Mouse (Mus musculus): ENCODE measurements at regions not wholly inside any gene's neighbourhood (a gene's known extent, or its start where the extent isn't known, plus 50 kb on each side); places are given as distances from the start of the nearest gene placed in this dataset.

GRCm38 (mm10) chr15:61781531-61781930, 858.7 kb upstream of the A1bg start:
- in situ Hi-C loops (cut with MboI; ENCODE audit: low pct_ligation_motif_present, low pct_unique_long_range_greater_than_20kb, low sequenced_read_pairs) (no loop called here), dilution Hi-C loops (cut with MboI; ENCODE audit: extremely low pct_ligation_motif_present, extremely low pct_unique_long_range_greater_than_20kb, low sequenced_read_pairs) (no loop called here)
- DNase-seq (ENCODE audit: extremely low read depth): no peak
- H3K4me3 ChIP-seq (replicated peaks in 1 of 3; ENCODE audit: low read depth in 2 of 3, low read length in 2 of 3, poor library complexity in 1 of 3): no peak overlapping the region
- H3K9ac ChIP-seq (ENCODE audit: insufficient read depth, low read depth): no peak overlapping the region
- peaks cover 0 to 7% of the 10 kb centered on the region in 2 experiments; a peak in 2 of 4 replicates for H3K4me1 ChIP-seq (ENCODE audit: control insufficient read depth in 1 of 2, insufficient read depth in 2 of 2)
- no peak for TF ChIP-seq USF1 (IDR thresholded peaks at IDR 0.05; ENCODE audit: low read depth, low read length)
- no peak for TF ChIP-seq RCOR1 (conservative IDR thresholded peaks at IDR 0.05; ENCODE audit: low read depth, low read length)
- no peak for TF ChIP-seq ETS1 (conservative IDR thresholded peaks at IDR 0.05; ENCODE audit: low read depth, low read length)
- TF ChIP-seq KAT2A (IDR thresholded peaks at IDR 0.05; ENCODE audit: insufficient replicate concordance, low read length): no peak
- no peak for TF ChIP-seq SIN3A (IDR thresholded peaks at IDR 0.05; ENCODE audit: low read length)
- no peak for TF ChIP-seq ZNF384 (IDR thresholded peaks at IDR 0.05; ENCODE audit: low read depth, low read length)
- no peaks in the 10 kb centered on the region for H3K36me3 ChIP-seq (replicated peaks in 1 of 2; ENCODE audit: control insufficient read depth in 1 of 2, insufficient read depth in 1 of 2, low read length in 1 of 2)
- H3K4me2 ChIP-seq (ENCODE audit: insufficient read depth, low read depth, poor library complexity, severe bottlenecking): no peak overlapping the region
- no peak overlapping the region for H3K27ac ChIP-seq (ENCODE audit: insufficient read depth, low read depth)
- no peaks in the 10 kb centered on the region for H3K27me3 ChIP-seq (replicated peaks)
- H3K79me2 ChIP-seq (replicated peaks; ENCODE audit: control insufficient read depth, extremely low read depth, insufficient read depth, poor library complexity, severe bottlenecking): no peaks in the 10 kb centered on the region
- no peaks in the 10 kb centered on the region for H3K9me3 ChIP-seq (replicated peaks; ENCODE audit: low read length)

- Histone ChIP-seq H3K4me2 (ENCODE audit: insufficient read depth, low read depth, poor library complexity, severe bottlenecking) (no peak overlapping the region), H3K4me3 (replicated peaks in 1 of 3; ENCODE audit: low read depth in 2 of 3, low read length in 2 of 3, poor library complexity in 1 of 3) (no peak overlapping the region), H3K27me3 (replicated peaks) (no peaks in the 10 kb centered on the region), H3K79me2 (replicated peaks; ENCODE audit: control insufficient read depth, extremely low read depth, insufficient read depth, poor library complexity, severe bottlenecking) (no peaks in the 10 kb centered on the region), H3K27ac (ENCODE audit: insufficient read depth, low read depth) (no peak overlapping the region), H3K9ac (ENCODE audit: insufficient read depth, low read depth) (no peak overlapping the region), H3K9me3 (replicated peaks; ENCODE audit: low read length) (no peaks in the 10 kb centered on the region), H3K4me1 (ENCODE audit: control insufficient read depth in 1 of 2, insufficient read depth in 2 of 2) (peaks cover 0 to 5% of the 10 kb centered on the region in 2 experiments; a peak in 2 of 4 replicates), H3K36me3 (replicated peaks in 1 of 2; ENCODE audit: control insufficient read depth in 1 of 2, insufficient read depth in 1 of 2, low read length in 1 of 2) (no peaks in the 10 kb centered on the region)
- TF ChIP-seq CHD1 (IDR thresholded peaks at IDR 0.05; ENCODE audit: low read depth, low read length): no peak
- TF ChIP-seq ZMIZ1 (IDR thresholded peaks at IDR 0.05; ENCODE audit: low read depth, low read length): no peak
- no peak for TF ChIP-seq CHD2 (IDR thresholded peaks at IDR 0.05; ENCODE audit: low read length)
- TF ChIP-seq MXI1 (IDR thresholded peaks at IDR 0.05; ENCODE audit: low read depth, low read length): no peak
- TF ChIP-seq MAFK (IDR thresholded peaks at IDR 0.05; ENCODE audit: insufficient replicate concordance, low read length): no peak
- no peak for TF ChIP-seq ZC3H11A (IDR thresholded peaks at IDR 0.05; ENCODE audit: low read depth, low read length)
- TF ChIP-seq UBTF (IDR thresholded peaks at IDR 0.05; ENCODE audit: low read depth, low read length): no peak
- no peak for TF ChIP-seq HCFC1 (IDR thresholded peaks at IDR 0.05; ENCODE audit: low read depth, low read length)
- TF ChIP-seq TBP (conservative IDR thresholded peaks at IDR 0.05; ENCODE audit: low read depth, low read length): no peak
- no peak for TF ChIP-seq RAD21 (IDR thresholded peaks at IDR 0.05; ENCODE audit: low read depth, low read length)
- in situ Hi-C loops (cut with MboI; ENCODE audit: low pct_ligation_motif_present, low pct_unique_long_range_greater_than_20kb, low sequenced_read_pairs) (no loop called here), dilution Hi-C loops (cut with MboI; ENCODE audit: extremely low pct_ligation_motif_present, extremely low pct_unique_long_range_greater_than_20kb, low sequenced_read_pairs) (no loop called here)
- no peak for DNase-seq (ENCODE audit: extremely low read depth)
Measured at GRCm38 (mm10) chr15:61772996-61773395, 850.2 kb upstream of the A1bg start.

Measured in CH12.LX (cell line).